Mouse (Mus musculus) embryonic facial prominence, embryonic 10.5 days (tissue): ENCODE results near the gene Tet1. TPM values are rescaled to one million over a fixed set of nuclear protein-coding genes. Genes with fewer than 3 reads are reported as not detected.

Experiments used
- DNase-seq: peaks from one replicate; pipeline ENCODE4 v3.0.0-alpha.2; 2017; ENCODE audit warnings: low spot score
- H3K27ac ChIP-seq: fragments of 300-500 bp; sonication (generic); replicated peaks from 2 replicates; pipeline ENCODE4 v1.5.1; 2016; ENCODE audit warnings: mild to moderate bottlenecking
- H3K27me3 ChIP-seq: fragments of 300-500 bp; sonication (generic); replicated peaks from 2 replicates; pipeline ENCODE4 v1.6.1; 2016; ENCODE audit warnings: low read depth, mild to moderate bottlenecking; ENCODE audit not compliant: poor library complexity, severe bottlenecking
- H3K36me3 ChIP-seq: fragments of 300-500 bp; sonication (generic); replicated peaks from 2 replicates; pipeline ENCODE4 v1.6.1; 2016; ENCODE audit warnings: mild to moderate bottlenecking, moderate library complexity
- H3K4me1 ChIP-seq: fragments of 300-500 bp; sonication (generic); 2 replicates; pipeline ENCODE4 v1.6.1; 2016
- H3K4me3 ChIP-seq: fragments of 300-500 bp; sonication (generic); 2 replicates; pipeline ENCODE4 v1.5.1; 2016; ENCODE audit warnings: mild to moderate bottlenecking, moderate library complexity
- H3K9me3 ChIP-seq: fragments of 300-500 bp; sonication (generic); 2 replicates; pipeline ENCODE4 v1.6.1; 2016; ENCODE audit warnings: mild to moderate bottlenecking
- WGBS: fragments of 180-500 bp; shearing (Covaris S2); methylation state at CpG from one replicate; pipeline ENCODE4 v1.1.7; 2016; 5-methylcytosine and 5-hydroxymethylcytosine counted together
- polyA plus RNA-seq: library from polyadenylated mRNA; unstranded; fragments of >200 nt; fragmentation: Nextera tagmentation; extraction: Ambion mirVana; gene quantifications from 2 replicates; pipeline ENCODE4 v1.2.1, GENCODE M21; 2016

Gene Tet1
- polyA plus RNA-seq, 1 experiment from 2014 or later = 34.5 TPM

DNA sequence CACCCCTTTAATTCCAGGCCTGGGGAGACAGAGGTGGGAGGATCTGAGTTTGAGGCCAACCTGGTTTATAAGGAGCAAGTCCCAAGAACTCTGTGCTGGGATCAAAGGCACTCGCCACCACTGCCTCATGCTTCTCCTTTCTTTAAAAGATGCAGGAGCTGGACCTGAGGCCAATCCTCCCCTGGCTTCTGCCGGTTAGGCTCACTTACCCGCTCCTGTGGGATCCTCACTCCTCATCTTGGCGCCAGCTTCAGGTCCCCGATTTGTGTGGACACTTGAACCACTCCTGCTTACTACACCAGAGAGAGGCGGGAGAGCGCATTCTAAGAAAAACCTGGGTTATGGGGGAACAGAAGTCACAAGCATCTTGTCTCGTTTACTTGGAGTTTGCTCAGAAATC is 7.0 kb downstream of the Tet1 start:
- 43% methylated on average over 8 of the region's 8 CpGs for WGBS
- Histone ChIP-seq H3K27me3 (no peaks in the 10 kb centered on the region), H3K36me3 (no peaks in the 10 kb centered on the region), H3K27ac (no peak overlapping the region), H3K4me3 (no peak overlapping the region), H3K4me1 (no peaks in the 10 kb centered on the region), H3K9me3 (no peaks in the 10 kb centered on the region)
- DNase-seq = peak; percentile 10

DNA sequence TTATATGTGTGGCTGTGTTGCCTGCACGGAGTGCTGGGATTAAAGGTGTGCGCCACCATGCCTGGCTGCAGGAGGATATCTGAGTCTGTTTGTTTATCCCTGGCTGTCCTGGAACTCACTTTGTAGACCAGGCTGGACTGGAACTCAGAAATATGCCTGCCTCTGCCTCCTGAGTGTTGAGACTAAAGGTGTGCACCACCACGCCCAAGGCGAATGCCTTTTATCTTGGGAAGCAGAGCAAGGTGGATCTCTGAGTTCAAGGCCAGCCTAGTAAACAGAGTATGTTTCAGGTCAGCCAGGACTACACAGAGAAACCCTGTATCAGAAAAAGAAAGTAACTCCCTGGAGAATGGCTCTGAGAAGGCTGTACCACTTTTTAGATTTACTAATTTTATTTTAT is 8.7 kb downstream of the Tet1 start:
- Histone ChIP-seq H3K4me3 (no peak overlapping the region), H3K27ac (no peak overlapping the region), H3K9me3 (no peaks in the 10 kb centered on the region), H3K36me3 (no peaks in the 10 kb centered on the region), H3K27me3 (no peaks in the 10 kb centered on the region), H3K4me1 (no peaks in the 10 kb centered on the region)
- WGBS = 97% methylated on average over 4 of the region's 4 CpGs
- DNase-seq = no peak

DNA sequence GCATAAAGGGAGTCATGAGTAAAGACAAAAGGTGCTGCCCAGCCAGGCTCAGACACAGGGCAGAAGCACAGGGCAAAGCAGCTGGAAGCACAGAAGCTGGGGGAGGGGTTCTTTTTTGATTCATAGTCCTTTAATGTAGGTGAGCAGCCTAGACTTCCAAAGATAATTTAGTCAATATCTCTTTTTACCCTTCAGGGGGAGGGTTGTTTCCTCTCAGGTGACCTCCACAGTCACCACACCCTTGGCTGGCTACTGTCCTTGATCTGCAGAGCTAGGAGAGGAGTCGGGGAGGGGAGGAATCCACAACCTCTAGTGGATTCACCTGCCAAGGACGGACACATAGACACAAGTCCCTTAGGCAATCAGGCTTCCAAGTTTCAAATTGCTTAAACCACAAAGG is 10.7 kb downstream of the Tet1 start:
- no peaks in the 10 kb centered on the region for H3K9me3 ChIP-seq
- no peaks in the 10 kb centered on the region for H3K27me3 ChIP-seq
- H3K4me3 ChIP-seq = no peak overlapping the region
- DNase-seq = no peak
- no peaks in the 10 kb centered on the region for H3K4me1 ChIP-seq
- WGBS = 83% methylated on average over 2 of the region's 2 CpGs
- H3K27ac ChIP-seq = no peak overlapping the region
- no peaks in the 10 kb centered on the region for H3K36me3 ChIP-seq

DNA sequence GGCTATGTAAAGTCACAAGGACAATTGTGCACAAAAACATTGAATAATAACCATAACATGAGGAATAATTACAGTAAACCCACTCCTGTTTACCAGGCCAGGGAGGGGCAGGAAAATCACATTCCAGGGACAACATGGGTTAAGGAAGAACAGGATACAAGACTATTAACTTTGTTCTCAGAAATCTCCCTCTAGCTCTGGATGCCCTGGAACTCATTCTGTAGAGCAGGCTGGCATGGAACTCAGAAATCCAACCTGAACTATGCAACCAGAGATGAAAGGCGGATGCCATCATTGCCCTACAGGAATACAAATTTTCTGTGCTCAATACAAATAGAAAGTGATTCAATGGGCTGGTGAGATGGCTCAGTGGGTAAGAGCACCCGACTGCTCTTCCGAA is 11.4 kb downstream of the Tet1 start:
- Histone ChIP-seq H3K27ac (no peak overlapping the region), H3K4me1 (no peaks in the 10 kb centered on the region), H3K4me3 (no peak overlapping the region), H3K36me3 (no peaks in the 10 kb centered on the region), H3K9me3 (no peaks in the 10 kb centered on the region), H3K27me3 (no peaks in the 10 kb centered on the region)
- WGBS = 93% methylated on average over 3 of the region's 3 CpGs
- DNase-seq = no peak

DNA sequence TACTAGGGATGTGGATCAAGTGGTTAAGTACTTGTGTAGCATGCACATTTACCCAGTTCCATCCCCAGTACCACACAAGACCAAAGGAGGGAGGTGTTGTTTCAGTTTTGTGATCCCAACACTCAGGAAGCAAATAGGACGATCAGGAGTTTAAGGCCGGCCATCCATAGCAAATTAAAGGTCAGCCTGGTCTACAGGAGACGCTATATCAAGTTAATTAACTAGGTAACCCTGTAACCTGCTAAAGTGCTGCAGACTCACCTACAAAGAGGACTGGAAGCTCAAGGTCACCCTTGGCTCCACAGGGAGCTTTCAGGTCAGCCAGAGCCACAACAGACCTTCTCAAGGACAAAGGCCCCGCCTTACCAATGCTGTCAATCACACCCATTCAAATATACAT is 12.0 kb downstream of the Tet1 start:
- no peaks in the 10 kb centered on the region for H3K4me1 ChIP-seq
- no peaks in the 10 kb centered on the region for H3K27me3 ChIP-seq
- H3K4me3 ChIP-seq = no peak overlapping the region
- no peak overlapping the region for H3K27ac ChIP-seq
- no peaks in the 10 kb centered on the region for H3K9me3 ChIP-seq
- no peak for DNase-seq
- H3K36me3 ChIP-seq = no peaks in the 10 kb centered on the region
- 68% methylated on average over 4 of the region's 4 CpGs for WGBS

DNA sequence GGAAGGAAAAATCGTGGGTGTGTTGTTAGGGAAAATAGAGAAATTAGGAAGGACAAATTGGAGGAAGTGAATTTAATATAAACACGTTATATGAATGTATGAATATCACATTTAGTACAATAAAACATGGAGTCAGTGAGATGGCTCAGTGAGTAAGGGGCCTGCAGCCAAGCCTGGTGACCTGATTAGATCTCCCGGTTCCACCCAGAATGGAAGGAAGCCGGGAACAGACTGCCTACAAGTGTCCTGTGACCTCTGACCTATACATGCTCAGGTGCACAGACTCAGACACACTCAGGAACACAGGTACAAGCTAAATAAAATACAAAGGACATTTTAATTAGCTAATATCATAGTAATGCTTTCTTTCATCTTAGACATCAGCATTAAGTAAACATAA is 12.8 kb downstream of the Tet1 start:
- no peak for DNase-seq
- no peak overlapping the region for H3K4me3 ChIP-seq
- no peaks in the 10 kb centered on the region for H3K36me3 ChIP-seq
- H3K9me3 ChIP-seq = no peaks in the 10 kb centered on the region
- no peaks in the 10 kb centered on the region for H3K4me1 ChIP-seq
- H3K27ac ChIP-seq = no peak overlapping the region
- H3K27me3 ChIP-seq = no peaks in the 10 kb centered on the region
- 73% methylated on average over 4 of the region's 4 CpGs for WGBS

DNA sequence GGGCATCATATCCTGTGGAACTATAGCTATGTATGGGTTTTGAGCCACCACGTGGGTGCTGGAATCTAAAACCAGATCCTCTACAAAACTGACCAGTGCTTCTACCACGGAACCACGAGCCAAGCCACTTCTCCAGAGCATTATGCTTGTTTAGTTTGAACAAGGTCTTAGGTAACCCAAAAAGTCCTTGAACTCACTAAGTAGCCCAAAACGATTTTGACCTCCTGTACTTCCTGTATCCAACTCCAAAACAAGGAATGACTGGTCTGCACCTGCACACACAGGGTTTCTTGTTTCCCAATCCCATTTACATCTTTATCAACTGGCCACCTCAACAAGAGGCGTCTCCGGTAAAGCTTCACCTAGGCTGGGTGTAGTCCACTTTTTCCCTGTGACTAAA is 13.4 kb downstream of the Tet1 start:
- Histone ChIP-seq H3K4me1 (no peaks in the 10 kb centered on the region), H3K4me3 (no peak overlapping the region), H3K27me3 (no peaks in the 10 kb centered on the region), H3K9me3 (no peaks in the 10 kb centered on the region), H3K27ac (no peak overlapping the region), H3K36me3 (no peaks in the 10 kb centered on the region)
- no peak for DNase-seq
- 80% methylated on average over 6 of the region's 6 CpGs for WGBS

DNA sequence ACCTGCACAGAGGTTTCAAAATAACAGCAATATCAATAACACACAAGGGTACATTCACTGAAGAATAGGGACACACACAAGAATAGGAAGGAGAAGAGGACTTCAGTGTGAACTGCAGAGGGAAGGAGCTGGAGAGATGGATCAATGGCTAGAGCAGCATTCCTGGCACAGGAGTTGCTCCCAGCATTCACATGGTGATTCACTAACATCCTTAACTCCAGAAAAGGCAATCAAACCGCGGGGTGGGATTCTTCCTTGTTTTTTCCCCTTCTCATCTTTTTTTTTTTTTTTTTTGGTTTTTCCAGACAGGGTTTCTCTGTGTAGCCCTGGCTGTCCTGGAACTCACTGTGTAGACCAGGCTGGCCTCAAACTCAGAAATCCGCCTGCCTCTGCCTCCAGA is 14.3 kb downstream of the Tet1 start:
- Histone ChIP-seq H3K4me1 (no peaks in the 10 kb centered on the region), H3K36me3 (no peaks in the 10 kb centered on the region), H3K4me3 (no peak overlapping the region), H3K9me3 (no peaks in the 10 kb centered on the region), H3K27ac (no peak overlapping the region), H3K27me3 (no peaks in the 10 kb centered on the region)
- DNase-seq = no peak
- 78% methylated on average over 3 of the region's 3 CpGs for WGBS

DNA sequence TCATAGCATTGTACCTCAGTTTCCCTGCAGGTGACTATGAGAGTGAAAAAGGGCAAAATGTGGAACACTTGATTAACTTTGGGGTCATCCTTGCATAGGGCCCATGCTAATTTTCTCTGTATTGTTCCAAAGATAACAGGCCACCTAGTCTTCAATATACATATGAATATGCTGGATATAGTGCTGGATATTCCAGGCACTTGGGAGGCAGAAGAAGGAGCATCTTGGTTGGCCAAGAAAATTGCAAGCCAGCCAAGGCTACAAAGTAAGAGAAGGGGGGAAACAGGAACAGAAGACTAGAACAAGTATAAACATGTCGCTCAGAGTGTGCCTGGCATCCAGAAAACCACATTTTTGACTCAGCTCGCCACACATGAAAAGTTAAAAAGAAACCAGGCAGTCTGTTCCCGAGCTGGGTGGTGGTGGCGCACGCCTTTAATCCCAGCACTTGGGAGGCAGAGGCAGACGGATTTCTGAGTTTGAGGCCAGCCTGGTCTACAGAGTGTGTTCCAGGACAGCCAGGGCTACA is 15.4 kb downstream of the Tet1 start:
- WGBS = 72% methylated on average over 6 of the region's 6 CpGs
- DNase-seq = no peak
- Histone ChIP-seq H3K27ac (no peak overlapping the region), H3K27me3 (no peaks in the 10 kb centered on the region), H3K9me3 (no peaks in the 10 kb centered on the region), H3K4me1 (no peaks in the 10 kb centered on the region), H3K36me3 (no peaks in the 10 kb centered on the region), H3K4me3 (no peak overlapping the region)

DNA sequence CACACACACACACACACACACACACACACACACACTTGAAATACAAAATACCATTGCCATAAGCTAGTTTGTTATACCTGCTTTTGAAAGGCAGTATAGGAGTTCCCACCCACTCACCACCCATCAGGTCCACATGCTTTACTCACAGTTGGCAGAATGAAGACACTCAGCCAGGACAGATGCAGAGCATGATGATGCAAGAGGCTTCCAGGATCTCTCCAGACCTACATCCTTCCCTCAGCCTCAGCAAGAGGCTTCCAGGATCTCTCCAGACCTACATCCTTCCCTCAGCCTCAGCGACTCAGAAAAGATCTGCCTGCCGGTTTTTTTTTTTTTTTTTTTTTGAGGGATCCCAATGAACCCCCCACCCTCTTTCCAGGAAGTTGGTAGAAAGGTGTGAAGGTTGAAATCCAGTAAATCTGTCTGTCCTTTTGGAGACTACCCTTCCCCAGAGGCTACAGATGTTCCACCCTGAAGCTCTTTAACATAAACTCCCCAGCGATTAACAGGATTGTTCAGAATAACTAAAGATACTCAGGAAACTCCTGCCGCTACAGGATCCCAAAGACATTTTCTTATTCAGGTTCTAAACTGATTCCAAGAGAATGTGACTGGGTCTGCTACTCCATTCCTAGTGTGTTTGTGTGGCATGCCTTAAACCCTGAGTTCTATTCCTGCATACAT is 16.1 kb downstream of the Tet1 start:
- 0 out of 2 replicates have a peak, but pooled peaks cover 3% of the 10 kb centered on the region for H3K27me3 ChIP-seq
- 23% methylated on average over 4 of the region's 4 CpGs for WGBS

DNA sequence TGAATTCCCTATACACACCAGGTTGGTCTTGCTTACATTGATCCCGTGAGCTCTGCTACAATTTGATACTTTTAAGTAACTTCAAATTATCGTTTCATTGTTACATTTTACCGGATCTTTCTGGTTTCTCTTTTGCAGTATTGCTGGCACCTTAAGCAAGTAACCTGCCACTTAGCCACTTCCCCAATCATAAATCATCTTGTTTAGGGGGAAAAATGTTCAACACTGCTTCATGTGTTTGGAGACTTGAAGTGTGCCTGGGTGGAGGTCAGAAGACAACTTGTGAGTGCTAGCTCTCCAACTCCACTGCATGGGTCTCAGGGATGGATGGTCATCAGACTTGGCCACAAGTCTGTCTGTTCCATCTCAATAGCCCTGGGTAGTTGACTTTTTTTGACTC is 17.8 kb downstream of the Tet1 start:
- H3K9me3 ChIP-seq = no peaks in the 10 kb centered on the region
- H3K27me3 ChIP-seq = 0 out of 2 replicates have a peak, but pooled peaks cover 5% of the 10 kb centered on the region
- no peak overlapping the region for H3K27ac ChIP-seq
- DNase-seq = no peak
- H3K4me3 ChIP-seq = no peak overlapping the region
- no peaks in the 10 kb centered on the region for H3K36me3 ChIP-seq
- H3K4me1 ChIP-seq = peaks cover 5% of the 10 kb centered on the region
- 87% methylated on average over 3 of the region's 3 CpGs for WGBS

More for the DNA sequence above, 16.1 kb downstream of the Tet1 start:
- Histone ChIP-seq H3K4me1 (no peaks in the 10 kb centered on the region), H3K36me3 (no peaks in the 10 kb centered on the region), H3K9me3 (no peaks in the 10 kb centered on the region), H3K27ac (no peak overlapping the region), H3K4me3 (no peak overlapping the region)
- DNase-seq = no peak

DNA sequence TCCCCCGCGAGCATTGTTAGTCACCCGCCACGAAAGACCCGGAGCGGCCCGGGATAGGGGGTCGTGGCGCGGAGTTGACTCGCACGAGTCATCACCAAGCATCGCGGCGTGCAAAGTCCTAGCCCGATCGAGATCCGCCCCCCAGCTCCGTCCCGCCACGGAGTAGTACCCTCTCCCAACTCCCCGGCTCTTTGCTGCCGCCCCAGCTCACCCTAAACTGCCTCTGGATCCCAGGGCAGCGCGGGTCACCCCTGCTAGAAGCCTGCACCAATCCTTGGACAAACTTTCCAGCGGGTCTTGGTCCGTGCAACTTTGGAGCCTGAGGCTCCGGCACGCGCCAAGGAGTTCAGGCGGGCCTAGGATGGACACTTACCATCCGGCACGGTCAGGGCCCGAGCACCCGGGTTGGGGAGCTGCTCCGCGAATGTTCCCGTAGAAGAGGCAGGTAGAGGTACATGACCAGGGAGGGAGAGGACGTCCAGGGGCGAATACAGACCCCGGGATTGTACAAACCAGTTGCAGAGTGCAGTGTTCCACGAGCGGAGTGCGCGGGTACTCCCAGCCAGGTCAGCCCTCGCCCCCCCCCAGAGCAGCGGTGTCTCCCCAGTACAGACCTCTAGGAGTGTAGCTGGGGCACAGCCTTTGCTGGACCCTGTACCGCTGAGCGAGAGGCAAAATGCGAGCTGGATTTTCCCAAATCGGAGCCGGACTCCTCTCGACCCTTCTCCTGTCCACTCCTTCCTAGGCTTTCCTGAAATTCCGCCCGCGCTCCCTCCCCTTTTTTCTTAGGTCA is 21.8 kb downstream of the Tet1 start:
- H3K4me1 ChIP-seq = peaks cover 24% of the 10 kb centered on the region
- peak overlapping the region; percentile 80 for H3K4me3 ChIP-seq
- H3K36me3 ChIP-seq = no peaks in the 10 kb centered on the region
- H3K27me3 ChIP-seq = peaks cover 14% of the 10 kb centered on the region; the same call in 1 of the 2 replicates
- WGBS = under 1% methylated on average over 56 of the region's 56 CpGs
- peak; percentile 91 for DNase-seq
- peak overlapping the region; percentile 89 for H3K27ac ChIP-seq
- H3K9me3 ChIP-seq = no peaks in the 10 kb centered on the region
